Mouse (Mus musculus): Measurements from ENCODE around the gene Fhl2.

DNA sequence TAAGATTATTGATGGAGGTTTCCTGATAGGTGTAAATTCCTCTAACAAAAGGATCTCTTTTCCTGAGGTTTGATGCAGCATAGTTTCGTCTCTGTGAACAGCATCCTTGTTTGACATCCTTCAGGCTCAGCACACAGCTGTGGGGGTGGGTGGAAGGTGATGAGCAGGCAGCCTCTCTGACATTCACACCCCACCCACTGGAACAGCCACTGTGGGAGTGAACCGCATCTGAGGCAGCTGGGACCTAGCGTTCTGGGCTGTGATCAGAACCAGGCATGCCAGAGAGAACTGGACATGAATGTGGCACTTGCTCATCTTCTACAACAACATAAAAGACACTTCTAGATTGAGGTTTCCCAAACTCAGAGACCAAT, 3.1 kb upstream of the Fhl2 start:
- TF ChIP-seq CTCF (IDR thresholded peaks at IDR 0.05; ENCODE audit: low read depth) = no peak
- no peak for TF ChIP-seq EP300 (optimal IDR thresholded peaks at IDR 0.05)
